Mouse (Mus musculus): ENCODE data around the gene Usp28.

Usp28 gene

GRCm38 (mm10) chr9:49021289-49021688 is 36.1 kb downstream of the Usp28 start:
- DNase-seq (ENCODE audit: low spot score in 2 of 2): no peak

- no peak for DNase-seq (ENCODE audit: low spot score in 2 of 2)
These were observed 38.8 kb downstream of the Usp28 start for GRCm38 (mm10) chr9:49023956-49024355.

GRCm38 (mm10) chr9:49024529-49024928 is 39.4 kb downstream of the Usp28 start:
- DNase-seq (ENCODE audit: low spot score in 2 of 2): no peak

GRCm38 (mm10) chr9:49034764-49035163 is 49.6 kb downstream of the Usp28 start:
- DNase-seq (ENCODE audit: low spot score in 2 of 2): peak; percentile 10 to 59

GRCm38 (mm10) chr9:49050901-49051300 is 65.7 kb downstream of the Usp28 start:
- no peak for DNase-seq (ENCODE audit: low spot score in 2 of 2)

- peak; percentile 70 to 71 for DNase-seq (ENCODE audit: low spot score in 2 of 2)
These were observed 66.2 kb downstream of the Usp28 start for GRCm38 (mm10) chr9:49051349-49051748.

- no peak for DNase-seq (ENCODE audit: low spot score in 2 of 2)
These were observed 68.9 kb downstream of the Usp28 start for GRCm38 (mm10) chr9:49054028-49054427.

GRCm38 (mm10) chr9:49055333-49056205 is 70.4 kb downstream of the Usp28 start, which contains the start of gene Zw10:
Zw10 (plus strand) TSS chr9:49055613.
- DNase-seq (ENCODE audit: low spot score in 2 of 2): peak; percentile 95

GRCm38 (mm10) chr9:49076847-49077246 is 91.7 kb downstream of the Usp28 start:
- DNase-seq (ENCODE audit: low spot score in 2 of 2): no peak

- DNase-seq (ENCODE audit: low spot score in 2 of 2): no peak
These were observed 95.9 kb downstream of the Usp28 start, which contains the start of gene Tmprss5 for GRCm38 (mm10) chr9:49081107-49081506. Tmprss5 (plus strand) TSS chr9:49081260.

- DNase-seq (ENCODE audit: low spot score in 2 of 2): peak; percentile 83 to 85
These were observed 96.4 kb downstream of the Usp28 start for GRCm38 (mm10) chr9:49081561-49081960.

GRCm38 (mm10) chr9:49087317-49087716 is 102.1 kb downstream of the Usp28 start:
- DNase-seq (ENCODE audit: low spot score in 2 of 2): no peak
